In the genomic region with DNA sequence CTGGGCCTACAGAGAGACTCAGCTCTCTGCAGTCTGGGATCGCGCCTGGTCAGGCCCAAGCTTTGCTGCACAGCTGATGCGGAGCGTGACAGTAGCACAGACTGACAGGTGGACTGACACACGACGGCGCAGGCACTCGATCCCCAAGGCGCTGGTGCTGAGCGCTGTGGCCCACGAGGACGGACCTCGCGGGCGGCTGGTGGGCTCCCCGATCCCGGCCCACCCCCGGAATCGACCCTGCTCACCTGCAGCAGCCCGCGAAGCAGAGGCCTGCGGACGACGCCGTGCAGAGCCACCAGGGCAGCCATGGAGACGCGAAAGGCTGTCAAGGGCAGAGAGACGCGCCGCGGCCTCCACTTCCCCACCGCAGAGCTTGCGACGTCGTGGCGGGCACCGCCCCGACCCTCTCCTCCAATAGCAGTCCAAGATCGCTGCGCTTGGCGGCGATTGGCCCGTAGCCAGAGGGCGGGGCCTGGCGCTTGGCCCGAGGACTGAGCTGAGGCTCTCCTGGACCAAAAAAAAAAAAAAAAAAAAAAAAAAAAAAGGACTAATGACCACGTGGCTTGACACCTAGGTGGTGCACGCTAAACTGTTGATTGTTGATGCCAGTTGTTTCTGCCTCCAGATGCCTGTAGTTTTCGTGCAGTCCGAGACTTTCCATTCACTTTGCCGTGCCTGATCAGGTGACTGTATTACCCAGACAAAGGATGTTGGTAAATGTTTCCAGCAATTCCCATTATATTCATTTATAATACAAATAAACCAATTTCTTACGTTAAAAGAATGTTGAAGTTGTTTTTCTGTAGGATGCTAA, we compare ENCODE assay signal across 8 mouse cellular contexts. TPM values are rescaled to one million over a fixed set of nuclear protein-coding genes. Genes with fewer than 3 reads are reported as not detected.
DNase-seq lines count a peak whose midpoint lies in the region; ATAC-seq and TF ChIP-seq lines count a peak whose summit lies in the region.

A gene (minus strand): TSS at position 415 of the 814 bp plus-strand sequence.

- no peaks in the 10 kb centered on the region for H3K36me3 ChIP-seq in ES-E14 (ENCODE audit: control insufficient read depth, insufficient read depth, low read length, poor library complexity, severe bottlenecking)
- peaks cover 6% of the 10 kb centered on the region for H3K36me3 ChIP-seq in forebrain, embryonic 15.5 days

- H3K4me2 ChIP-seq in forebrain, embryonic 15.5 days (replicated peaks): peak within 1 kb of the TSS; percentile 81

- H3K4me3 ChIP-seq in ES-E14 (ENCODE audit: insufficient read depth in 1 of 2, low read depth in 1 of 2, low read length in 2 of 2, poor library complexity in 1 of 2, severe bottlenecking in 1 of 2): peak within 1 kb of the TSS; percentile 64 to 71
- peak within 1 kb of the TSS; percentile 65 for H3K4me3 ChIP-seq in forebrain, embryonic 15.5 days
- peak within 1 kb of the TSS; percentile 92 for H3K4me3 ChIP-seq in lung, adult 2 months (replicated peaks; ENCODE audit: extremely low read depth, low read depth, low read length)

- peak; percentile 79; the same call in 1 of the 2 replicates for TF ChIP-seq POLR2A in lung, adult 2 months (IDR thresholded peaks at IDR 0.05; ENCODE audit: borderline replicate concordance, extremely low read depth, low read depth, low read length)

- no peaks in the 10 kb centered on the region for H3K27me3 ChIP-seq in forebrain, embryonic 15.5 days

- no peaks in the 10 kb centered on the region for H3K9me3 ChIP-seq in ES-E14 (ENCODE audit: control insufficient read depth, insufficient read depth, low read depth, low read length)
- no peaks in the 10 kb centered on the region for H3K9me3 ChIP-seq in forebrain, embryonic 15.5 days

- no peak for TF ChIP-seq CTCF in lung, adult 2 months (IDR thresholded peaks at IDR 0.05; ENCODE audit: insufficient read depth, low read length)

- H3K9ac ChIP-seq in ES-E14 (ENCODE audit: insufficient read depth, low read depth, low read length, poor library complexity, severe bottlenecking): peak within 1 kb of the TSS; percentile 75
- peak within 1 kb of the TSS; percentile 88 for H3K9ac ChIP-seq in forebrain, embryonic 15.5 days (replicated peaks)

- H3K4me1 ChIP-seq in ES-E14 (ENCODE audit: control insufficient read depth in 2 of 2, insufficient read depth in 2 of 2, low read length in 2 of 2, poor library complexity in 1 of 2): peaks cover 0 to 3% of the 10 kb centered on the region in 2 experiments; a peak in 1 of 4 replicates
- H3K4me1 ChIP-seq in forebrain, embryonic 15.5 days: peaks cover 18% of the 10 kb centered on the region
- H3K4me1 ChIP-seq in lung, adult 2 months (ENCODE audit: control insufficient read depth, insufficient read depth, low read length): no peaks in the 10 kb centered on the region; the same call in 1 of the 2 replicates

- in situ Hi-C loops in ES-E14 (cut with MboI; ENCODE audit: low sequenced_read_pairs in 2 of 2, unreplicated experiment in 2 of 2): no loop called here

- intact Hi-C loops in heart, postnatal 25 days (cut with DNase I): no loop called here

- ATAC-seq in forebrain, embryonic 15.5 days (replicated peaks): peak; percentile 99
- peak; percentile 98 for ATAC-seq in neutrophil, adult 5-6 weeks (ENCODE audit: extremely low read depth, insufficient number of reproducible peaks, low FRiP score, poor library complexity, severe bottlenecking)

- no peak within 1 kb of the TSS for H3K27ac ChIP-seq in ES-E14 (ENCODE audit: insufficient read depth, low read depth, low read length, poor library complexity, severe bottlenecking)
- H3K27ac ChIP-seq in forebrain, embryonic 15.5 days (replicated peaks): peak within 1 kb of the TSS; percentile 79

- peak; percentile 62 for DNase-seq in ES-E14 (ENCODE audit: low read depth, low spot score)
- DNase-seq in cerebellum, adult 11-12 months: peak; percentile 94
- DNase-seq in heart, postnatal 25 days (ENCODE audit: low spot score): peak; percentile 92
- peak; percentile 87 to 95 for DNase-seq in layer of hippocampus, adult 18-20 months (ENCODE audit: low spot score in 2 of 2)
- DNase-seq in lung, adult 2 months: peak; percentile 95
- peak; percentile 81 to 87 for DNase-seq in thymus, adult 18-20 months

- 4% methylated on average over 51 of the region's 52 CpGs for WGBS in forebrain, embryonic 15.5 days
- WGBS in lung, adult 2 months: 1% methylated on average over 52 of the region's 52 CpGs

TF ChIP-seq in ES-E14, 5 proteins besides CTCF, POLR2A, EP300 and RAD21:
- TF ChIP-seq ZNF384 (IDR thresholded peaks at IDR 0.05; ENCODE audit: low read depth, low read length) (peak; percentile 99), CHD2 (IDR thresholded peaks at IDR 0.05; ENCODE audit: low read depth, low read length) (no peak)
TF ChIP-seq in ES-E14: peak in this region for 1.

RNA-seq across cellular contexts. Expression of the gene that starts here (rescaled TPM):
- total RNA-seq in ES-E14 (2012; rRNA removed): 7.1 and 9.8 TPM in 2 replicates
- 171 and 182 TPM in 2 replicates for polyA plus RNA-seq in forebrain, embryonic 15.5 days (2015; fragmentation: Nextera tagmentation; extraction: Ambion mirVana)
- total RNA-seq in heart, postnatal 25 days (2021): 100 to 1,000 TPM; 276 to 289 TPM
- 10 to 100 TPM; 54.5 to 55.4 TPM for total RNA-seq in layer of hippocampus, adult 18-20 months (2021)
- 15.9 and 22.9 TPM in 2 replicates for polyA plus RNA-seq in lung, adult 2 months (2012; rRNA removed)
- 29.9 and 34.6 TPM in 2 replicates for total RNA-seq in neutrophil, adult 5-6 weeks (2017)
